ENCODE assay signal across 19 mouse cellular contexts in the genomic region with DNA sequence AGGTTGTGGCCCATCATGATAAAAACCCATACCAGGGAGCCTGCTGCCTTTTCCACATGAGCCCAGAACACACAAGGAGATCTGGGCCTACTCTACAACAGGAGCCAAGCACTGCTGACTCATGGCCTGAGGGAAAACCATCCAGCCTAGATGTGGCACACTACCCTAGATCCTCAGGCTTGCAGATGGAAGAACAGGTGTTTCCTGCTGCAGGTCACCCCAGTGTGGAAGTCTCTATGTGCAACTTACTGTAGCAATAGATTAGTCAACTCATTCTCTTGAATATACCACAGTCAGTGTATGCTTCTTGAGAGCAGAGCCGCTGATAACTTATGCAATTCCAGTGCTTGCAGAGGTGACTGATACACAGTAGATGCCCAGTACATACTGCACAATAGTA.
A peak's percentile ranks its signal among the peaks of the same experiment; 100 is the strongest.
DNase-seq lines count a peak whose midpoint lies in the region; ATAC-seq lines count a peak whose summit lies in the region.
"Had no signal": no experiment of that assay in that cellular context is flagged by ENCODE, and none has a peak within 500 bp of the region (broad histone marks: within the 10 kb centered on the region; RNA-seq: fewer than 3 reads in every experiment).

No protein-coding gene starts in this region.

- no peaks in the 10 kb centered on the region for H3K27me3 ChIP-seq in hindbrain, embryonic 16.5 days (replicated peaks; ENCODE audit: control insufficient read depth, insufficient read depth, low read length)
- H3K27me3 ChIP-seq: embryonic facial prominence, embryonic 12.5 days; forebrain, embryonic 13.5 days; forebrain, embryonic 15.5 days had no signal

- no peaks in the 10 kb centered on the region for H3K9me3 ChIP-seq in hindbrain, embryonic 16.5 days (ENCODE audit: control insufficient read depth, low read length)
- H3K9me3 ChIP-seq: embryonic facial prominence, embryonic 10.5 days; embryonic facial prominence, embryonic 12.5 days; forebrain, embryonic 13.5 days; forebrain, embryonic 15.5 days had no signal

- no peaks in the 10 kb centered on the region for H3K36me3 ChIP-seq in hindbrain, embryonic 16.5 days (ENCODE audit: control insufficient read depth, insufficient read depth, low read length)
- H3K36me3 ChIP-seq: embryonic facial prominence, embryonic 10.5 days; embryonic facial prominence, embryonic 12.5 days; forebrain, embryonic 15.5 days had no signal

- no peak overlapping the region for H3K9ac ChIP-seq in hindbrain, embryonic 16.5 days (ENCODE audit: low read depth, low read length)
- H3K9ac ChIP-seq: embryonic facial prominence, embryonic 12.5 days; forebrain, embryonic 13.5 days; forebrain, embryonic 15.5 days; forebrain, postnatal 0 days had no signal

- H3K4me2 ChIP-seq in hindbrain, embryonic 16.5 days (ENCODE audit: low read length), result no peak overlapping the region
- H3K4me2 ChIP-seq: embryonic facial prominence, embryonic 12.5 days; forebrain, embryonic 13.5 days; forebrain, embryonic 15.5 days had no signal

- H3K27ac ChIP-seq in hindbrain, embryonic 16.5 days (ENCODE audit: low read depth, low read length), result no peak overlapping the region
- H3K27ac ChIP-seq: embryonic facial prominence, embryonic 10.5 days; embryonic facial prominence, embryonic 12.5 days; forebrain, embryonic 13.5 days; forebrain, embryonic 15.5 days had no signal

- peak; percentile 55 for DNase-seq in 416B (ENCODE audit: low read depth)
- no peak for DNase-seq in lung, postnatal 4 days
- DNase-seq in heart, postnatal 4 days, result no peak
- DNase-seq: adrenal gland, adult 2 months; adrenal gland, postnatal 10 days; adrenal gland, postnatal 25 days; cerebellum, adult 11-12 months; cerebellum, adult 2 months; cerebellum, adult 9-10 months; cerebellum, postnatal 10 days; cerebellum, postnatal 25 days; forebrain, postnatal 0 days had no signal

- 0 out of 2 replicates have a peak, but pooled peaks have one; percentile 18 for ATAC-seq in common myeloid progenitor, adult 5-6 weeks (replicated peaks; ENCODE audit: low read depth, poor library complexity, severe bottlenecking)
- peak; percentile 95 to 97 for ATAC-seq in hematopoietic stem cell, adult 5-6 weeks (replicated peaks in 1 of 2; ENCODE audit: insufficient read depth in 1 of 2, low FRiP score in 2 of 2, low TSS enrichment in 1 of 2, low read depth in 1 of 2, poor library complexity in 2 of 2, severe bottlenecking in 2 of 2)
- no peak for ATAC-seq in hindbrain, embryonic 16.5 days
- ATAC-seq: forebrain, embryonic 13.5 days; forebrain, embryonic 15.5 days; forebrain, postnatal 0 days had no signal

- H3K4me3 ChIP-seq in hindbrain, embryonic 16.5 days (ENCODE audit: low read length), result no peak overlapping the region
- H3K4me3 ChIP-seq: embryonic facial prominence, embryonic 10.5 days; embryonic facial prominence, embryonic 12.5 days; forebrain, embryonic 13.5 days; forebrain, embryonic 15.5 days had no signal

- WGBS in hindbrain, embryonic 16.5 days, result 94% methylated on average over 1 of the region's 1 CpGs

- no peaks in the 10 kb centered on the region for H3K4me1 ChIP-seq in hindbrain, embryonic 16.5 days (ENCODE audit: control insufficient read depth, insufficient read depth, low read depth, low read length)
- H3K4me1 ChIP-seq: embryonic facial prominence, embryonic 10.5 days; embryonic facial prominence, embryonic 12.5 days; forebrain, embryonic 13.5 days; forebrain, embryonic 15.5 days had no signal
